Mouse (Mus musculus) cerebellum, adult 2 months (tissue): ENCODE measurements around the gene Ilkap.

Experiments
- CTCF ChIP-seq: fragments of 200-500 bp; IDR thresholded peaks from 2 replicates; pipeline ENCODE4 v1.5.1; 2011; ENCODE audit warnings: low read depth, mild to moderate bottlenecking, control low read depth, low read length, moderate library complexity, borderline replicate concordance; ENCODE audit not compliant: insufficient read depth
- POLR2A ChIP-seq: fragments of 200-500 bp; IDR thresholded peaks from 2 replicates; pipeline ENCODE4 v1.6.1; 2011; ENCODE audit warnings: low read length, control low read depth, borderline replicate concordance; ENCODE audit not compliant: insufficient read depth

DNA sequence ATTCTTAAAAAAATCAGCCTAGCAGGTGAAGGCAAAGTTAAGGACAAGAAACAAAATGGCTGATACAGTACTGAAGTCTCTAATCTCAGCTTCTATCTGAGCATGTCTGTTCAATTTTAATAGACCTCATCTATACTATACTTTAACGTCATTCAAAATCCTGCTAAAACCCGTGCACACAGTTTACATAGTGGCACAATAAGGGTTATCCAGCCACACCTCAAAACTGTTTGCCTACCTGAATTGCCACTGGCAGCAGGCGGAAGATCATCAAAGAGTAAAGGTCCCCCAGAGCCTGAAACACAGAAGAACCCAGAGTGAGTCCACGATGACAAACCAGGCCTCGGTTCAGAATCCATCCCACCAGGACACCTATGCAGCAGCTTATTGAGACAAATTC is 8.2 kb downstream of the Ilkap start:
- no peak for TF ChIP-seq CTCF
- no peak for TF ChIP-seq POLR2A
